Mouse (Mus musculus): ENCODE measurements around the gene Cyld. TPM values are rescaled to one million over a fixed set of nuclear protein-coding genes. Genes with fewer than 3 reads are reported as not detected.
A peak's percentile ranks its signal among the peaks of the same experiment; 100 is the strongest.
"Not testable (repeated sequence)": the region's sequence is repeated elsewhere in the genome, so short reads cannot be mapped to it uniquely, and the experiment has no call there.

Gene Cyld
- 100 to 1,000 TPM; 105 to 118 TPM for total RNA-seq (2021)

GRCm38 (mm10) chr8:88696721-88697641, at the start of gene Cyld:
Cyld (plus strand) TSS chr8:88697028.
- intact Hi-C loops (cut with DNase I), result loop anchor here (1.0 kb wide), 1 partner anchor 70 kb away; no protein-coding TSS in a partner anchor
- peak; percentile 95 to 100 for DNase-seq (ENCODE audit: low spot score in 2 of 2)

- DNase-seq (ENCODE audit: low spot score in 2 of 2), result no peak
- intact Hi-C loops (cut with DNase I), result no loop called here
Observed at GRCm38 (mm10) chr8:88648322-88648721, 48.5 kb upstream of the Cyld start.

- intact Hi-C loops (cut with DNase I), result no loop called here
- no peak for DNase-seq (ENCODE audit: low spot score in 2 of 2)
Observed at GRCm38 (mm10) chr8:88650016-88650708, 46.7 kb upstream of the Cyld start.

- intact Hi-C loops (cut with DNase I); DNase-seq (ENCODE audit: low spot score in 2 of 2): not testable (repeated sequence)
Observed at GRCm38 (mm10) chr8:88651122-88651521, 45.7 kb upstream of the Cyld start.

GRCm38 (mm10) chr8:88655334-88655733, 41.5 kb upstream of the Cyld start:
- intact Hi-C loops (cut with DNase I), result no loop called here
- peak in 1 of 2 experiments; percentile 82 for DNase-seq (ENCODE audit: low spot score in 2 of 2)

- DNase-seq (ENCODE audit: low spot score in 2 of 2), result no peak
- intact Hi-C loops (cut with DNase I), result no loop called here
Observed at GRCm38 (mm10) chr8:88659873-88660272, 37.0 kb upstream of the Cyld start.

- DNase-seq (ENCODE audit: low spot score in 2 of 2), result no peak
- intact Hi-C loops (cut with DNase I), result no loop called here
Observed at GRCm38 (mm10) chr8:88662401-88662821, 34.4 kb upstream of the Cyld start.

- DNase-seq (ENCODE audit: low spot score in 2 of 2), result no peak
- intact Hi-C loops (cut with DNase I), result no loop called here
Observed at GRCm38 (mm10) chr8:88664121-88664520, 32.7 kb upstream of the Cyld start.

GRCm38 (mm10) chr8:88664947-88665346, 31.9 kb upstream of the Cyld start:
- intact Hi-C loops (cut with DNase I), result no loop called here
- no peak for DNase-seq (ENCODE audit: low spot score in 2 of 2)

- no peak for DNase-seq (ENCODE audit: low spot score in 2 of 2)
- intact Hi-C loops (cut with DNase I), result no loop called here
Observed at GRCm38 (mm10) chr8:88666435-88666834, 30.4 kb upstream of the Cyld start.

- intact Hi-C loops (cut with DNase I), result no loop called here
- peak; percentile 58 to 69 for DNase-seq (ENCODE audit: low spot score in 2 of 2)
Observed at GRCm38 (mm10) chr8:88668400-88669086, 28.3 kb upstream of the Cyld start.

- intact Hi-C loops (cut with DNase I), result no loop called here
- no peak for DNase-seq (ENCODE audit: low spot score in 2 of 2)
Observed at GRCm38 (mm10) chr8:88670782-88671181, 26.0 kb upstream of the Cyld start.

- intact Hi-C loops (cut with DNase I), result no loop called here
- DNase-seq (ENCODE audit: low spot score in 2 of 2), result peak; percentile 38 to 71
Observed at GRCm38 (mm10) chr8:88671575-88671974, 25.3 kb upstream of the Cyld start.

GRCm38 (mm10) chr8:88673859-88674258, 23.0 kb upstream of the Cyld start:
- DNase-seq (ENCODE audit: low spot score in 2 of 2), result no peak
- intact Hi-C loops (cut with DNase I), result no loop called here

GRCm38 (mm10) chr8:88675372-88676165, 21.3 kb upstream of the Cyld start:
- intact Hi-C loops (cut with DNase I), result loop anchor here (5.0 kb wide), 1 partner anchor 108 kb away; no protein-coding TSS in a partner anchor
- DNase-seq (ENCODE audit: low spot score in 2 of 2), result peak in 1 of 2 experiments; percentile 73

- intact Hi-C loops (cut with DNase I), result loop anchor here (5.0 kb wide), 1 partner anchor 110 kb away; no protein-coding TSS in a partner anchor
- DNase-seq (ENCODE audit: low spot score in 2 of 2), result no peak
Observed at GRCm38 (mm10) chr8:88677071-88677470, 19.8 kb upstream of the Cyld start.

- intact Hi-C loops (cut with DNase I), result no loop called here
- peak in 1 of 2 experiments; percentile 70 for DNase-seq (ENCODE audit: low spot score in 2 of 2)
Observed at GRCm38 (mm10) chr8:88680566-88680965, 16.3 kb upstream of the Cyld start.

- peak in 1 of 2 experiments; percentile 65 for DNase-seq (ENCODE audit: low spot score in 2 of 2)
- intact Hi-C loops (cut with DNase I), result no loop called here
Observed at GRCm38 (mm10) chr8:88681046-88681445, 15.8 kb upstream of the Cyld start.

GRCm38 (mm10) chr8:88683656-88684289, 13.1 kb upstream of the Cyld start:
- peak in 1 of 2 experiments; percentile 61 for DNase-seq (ENCODE audit: low spot score in 2 of 2)
- intact Hi-C loops (cut with DNase I), result no loop called here
